Mouse (Mus musculus) heart, embryonic 13.5 days (tissue): ENCODE data around the gene Set. TPM values are rescaled to one million over a fixed set of nuclear protein-coding genes. Genes with fewer than 3 reads are reported as not detected.

Experiments used
- ATAC-seq: fragments of 200-750 bp; cut with Nextera tagmentation; 2 replicates; pipeline ENCODE4 v1.8.0; 2017; ENCODE audit warnings: moderate TSS enrichment; ENCODE audit not compliant: insufficient number of reproducible peaks, low FRiP score, low TSS enrichment; ENCODE audit errors: extremely low read depth
- H3K27ac ChIP-seq: fragments of 300-500 bp; sonication (generic); replicated peaks from 2 replicates; pipeline ENCODE4 v1.5.1; 2015; ENCODE audit warnings: moderate library complexity, mild to moderate bottlenecking, inconsistent platforms
- H3K27me3 ChIP-seq: fragments of 300-500 bp; sonication (generic); replicated peaks from 2 replicates; pipeline ENCODE4 v1.6.1; 2015; ENCODE audit warnings: mild to moderate bottlenecking, inconsistent platforms
- H3K36me3 ChIP-seq: fragments of 300-500 bp; sonication (generic); 2 replicates; pipeline ENCODE4 v1.6.1; 2015; ENCODE audit warnings: mild to moderate bottlenecking, inconsistent platforms
- H3K4me1 ChIP-seq: fragments of 300-500 bp; sonication (generic); 2 replicates; pipeline ENCODE4 v1.6.1; 2015; ENCODE audit warnings: inconsistent platforms
- H3K4me2 ChIP-seq: fragments of 300-500 bp; sonication (generic); 2 replicates; pipeline ENCODE4 v1.6.1; 2015; ENCODE audit warnings: inconsistent platforms, mild to moderate bottlenecking, moderate library complexity
- H3K4me3 ChIP-seq: fragments of 300-500 bp; sonication (generic); 2 replicates; pipeline ENCODE4 v1.5.1; 2015; ENCODE audit warnings: moderate library complexity, mild to moderate bottlenecking, inconsistent platforms
- H3K9ac ChIP-seq: fragments of 300-500 bp; sonication (generic); 2 replicates; pipeline ENCODE4 v1.6.1; 2015; ENCODE audit warnings: inconsistent platforms, mild to moderate bottlenecking, moderate library complexity
- H3K9me3 ChIP-seq: fragments of 300-500 bp; sonication (generic); 2 replicates; pipeline ENCODE4 v1.6.1; 2016; ENCODE audit warnings: inconsistent platforms
- WGBS: fragments of 180-500 bp; shearing (Covaris S2); methylation state at CpG from one replicate; pipeline ENCODE4 v1.1.7; 2015; ENCODE audit warnings: mixed read lengths; 5-methylcytosine and 5-hydroxymethylcytosine counted together
- polyA plus RNA-seq: library from polyadenylated mRNA; unstranded; fragments of >200 nt; fragmentation: Nextera tagmentation; extraction: Ambion mirVana; gene quantifications from 2 replicates; pipeline ENCODE4 v1.2.1, GENCODE M21; 2015

Set gene
- polyA plus RNA-seq, result 214 and 239 TPM in 2 replicates

GRCm38 (mm10) chr2:30057223-30057904 is at the start of gene Set:
Gene Set, plus strand, starts transcription at chr2:30057378.
- ATAC-seq, result no peak
- H3K9ac ChIP-seq, result no peak within 1 kb of the TSS
- H3K4me1 ChIP-seq, result peaks cover 12% of the 10 kb centered on the region
- H3K4me2 ChIP-seq, result no peak within 1 kb of the TSS
- H3K27me3 ChIP-seq, result 0 out of 2 replicates have a peak, but pooled peaks cover 7% of the 10 kb centered on the region
- H3K36me3 ChIP-seq, result no peaks in the 10 kb centered on the region
- 46% methylated on average over 11 of the region's 12 CpGs for WGBS
- no peaks in the 10 kb centered on the region for H3K9me3 ChIP-seq
- no peak within 1 kb of the TSS for H3K27ac ChIP-seq
- no peak within 1 kb of the TSS for H3K4me3 ChIP-seq

- Histone ChIP-seq H3K4me1 (no peaks in the 10 kb centered on the region), H3K4me3 (no peak overlapping the region), H3K36me3 (peaks cover 100% of the 10 kb centered on the region), H3K9ac (no peak overlapping the region), H3K9me3 (no peaks in the 10 kb centered on the region), H3K27ac (no peak overlapping the region), H3K4me2 (no peak overlapping the region), H3K27me3 (no peaks in the 10 kb centered on the region)
- WGBS, result 35% methylated on average over 1 of the region's 1 CpGs
- ATAC-seq, result no peak
Observed at GRCm38 (mm10) chr2:30009101-30009500, 48.1 kb upstream of the Set start.

DNA sequence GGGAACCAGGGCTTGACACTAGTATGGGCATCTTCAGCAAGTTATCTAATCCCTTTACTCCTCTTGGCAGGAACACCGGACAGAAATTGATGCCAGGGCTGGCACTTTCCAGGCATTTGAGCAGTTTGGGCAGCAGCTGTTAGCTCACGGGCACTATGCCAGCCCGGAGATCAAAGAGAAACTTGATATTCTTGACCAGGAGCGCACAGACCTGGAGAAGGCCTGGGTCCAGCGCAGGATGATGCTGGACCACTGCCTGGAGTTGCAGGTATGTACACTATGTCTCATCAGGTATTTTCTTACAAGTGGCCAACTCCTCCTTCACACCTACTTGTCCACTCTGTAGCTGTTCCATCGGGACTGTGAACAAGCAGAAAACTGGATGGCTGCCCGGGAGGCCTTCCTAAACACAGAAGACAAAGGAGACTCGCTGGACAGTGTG is 46.3 kb upstream of the Set start:
- ATAC-seq, result no peak
- Histone ChIP-seq H3K27me3 (no peaks in the 10 kb centered on the region), H3K4me3 (no peak overlapping the region), H3K9me3 (no peaks in the 10 kb centered on the region), H3K9ac (no peak overlapping the region), H3K4me1 (no peaks in the 10 kb centered on the region), H3K36me3 (peaks cover 100% of the 10 kb centered on the region), H3K4me2 (no peak overlapping the region), H3K27ac (no peak overlapping the region)
- WGBS, result 87% methylated on average over 8 of the region's 8 CpGs

DNA sequence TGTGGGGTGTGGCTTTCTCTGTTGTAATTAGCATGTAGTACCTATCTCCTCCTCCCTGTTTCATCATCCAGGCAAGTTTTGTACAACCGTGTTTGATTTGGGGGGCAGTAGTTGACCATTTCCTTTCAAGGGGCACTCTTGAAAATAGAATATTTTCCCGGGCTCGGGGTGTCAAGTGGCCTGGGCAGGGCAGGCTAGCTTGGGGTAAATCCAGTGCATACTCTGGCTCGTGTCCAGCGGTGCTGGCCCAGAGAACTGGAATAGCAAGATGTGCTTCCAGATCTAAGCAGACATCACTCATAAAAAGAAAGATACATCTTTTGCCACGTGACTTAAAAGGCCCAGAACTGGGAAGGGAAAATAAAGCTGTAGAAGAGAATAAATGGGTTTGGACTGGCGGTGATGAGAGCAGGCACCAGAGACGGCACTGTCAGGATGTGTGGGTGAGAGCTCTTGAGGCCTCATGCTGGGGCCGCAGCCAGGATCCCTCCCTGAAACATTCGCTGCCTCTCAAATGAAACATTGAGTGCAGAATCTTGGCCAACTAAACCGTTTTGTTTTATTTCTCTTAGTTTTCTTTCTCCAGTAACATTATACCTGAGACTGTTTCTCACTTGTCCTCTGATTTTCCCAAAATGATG is 42.7 kb upstream of the Set start:
- H3K4me2 ChIP-seq, result no peak overlapping the region
- no peak overlapping the region for H3K9ac ChIP-seq
- H3K4me1 ChIP-seq, result no peaks in the 10 kb centered on the region
- no peak overlapping the region for H3K4me3 ChIP-seq
- no peak for ATAC-seq
- 80% methylated on average over 11 of the region's 11 CpGs for WGBS
- no peaks in the 10 kb centered on the region for H3K27me3 ChIP-seq
- peaks cover 99% of the 10 kb centered on the region for H3K36me3 ChIP-seq
- no peak overlapping the region for H3K27ac ChIP-seq
- no peaks in the 10 kb centered on the region for H3K9me3 ChIP-seq

DNA sequence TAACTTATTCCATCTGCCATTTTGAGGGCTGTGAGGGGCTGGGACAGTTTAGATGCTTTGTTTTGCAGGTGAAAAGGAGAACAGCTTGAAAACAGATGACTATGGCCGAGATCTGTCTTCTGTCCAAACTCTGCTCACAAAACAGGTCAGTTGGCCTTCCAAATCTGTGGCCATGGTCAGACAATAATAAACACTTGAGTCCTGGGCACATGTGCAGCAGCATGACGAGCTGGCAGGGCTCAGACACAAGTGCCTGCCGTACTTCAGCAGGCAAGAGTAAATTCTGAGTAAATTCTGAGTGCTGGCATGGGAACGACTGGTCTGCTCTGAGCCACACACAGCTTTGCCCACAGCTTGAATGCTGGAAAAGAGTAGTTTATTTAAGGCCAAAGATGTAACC is 31.7 kb upstream of the Set start:
- 83% methylated on average over 4 of the region's 4 CpGs for WGBS
- no peak for ATAC-seq

DNA sequence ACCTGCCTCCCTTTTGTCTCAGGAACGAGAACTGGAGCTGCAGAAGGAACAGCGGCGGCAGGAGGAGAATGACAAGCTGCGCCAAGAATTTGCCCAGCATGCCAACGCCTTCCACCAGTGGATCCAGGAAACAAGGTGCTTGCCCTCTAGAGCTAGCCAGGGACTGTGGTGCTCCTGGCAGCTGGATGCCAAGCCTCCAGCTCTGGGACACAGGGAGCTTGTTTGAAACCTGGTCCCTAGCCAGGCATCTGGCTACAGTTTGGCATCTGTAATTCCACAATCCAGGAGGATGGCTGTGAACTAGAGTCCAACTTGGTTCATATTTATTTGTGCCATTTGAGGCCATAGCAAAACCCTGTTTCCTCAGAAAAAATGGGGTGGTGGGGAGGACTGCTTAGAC is 30.2 kb upstream of the Set start:
- H3K4me2 ChIP-seq, result no peak overlapping the region
- no peaks in the 10 kb centered on the region for H3K4me1 ChIP-seq
- no peak overlapping the region for H3K4me3 ChIP-seq
- WGBS, result 84% methylated on average over 5 of the region's 5 CpGs
- no peak overlapping the region for H3K27ac ChIP-seq
- H3K27me3 ChIP-seq, result no peaks in the 10 kb centered on the region
- no peak overlapping the region for H3K9ac ChIP-seq
- H3K9me3 ChIP-seq, result no peaks in the 10 kb centered on the region
- no peak for ATAC-seq
- peaks cover 100% of the 10 kb centered on the region for H3K36me3 ChIP-seq

More for the DNA sequence above, 31.7 kb upstream of the Set start:
- Histone ChIP-seq H3K9ac (no peak overlapping the region), H3K4me3 (no peak overlapping the region), H3K9me3 (no peaks in the 10 kb centered on the region), H3K4me2 (no peak overlapping the region), H3K27ac (no peak overlapping the region), H3K4me1 (no peaks in the 10 kb centered on the region), H3K36me3 (peaks cover 100% of the 10 kb centered on the region), H3K27me3 (no peaks in the 10 kb centered on the region)

DNA sequence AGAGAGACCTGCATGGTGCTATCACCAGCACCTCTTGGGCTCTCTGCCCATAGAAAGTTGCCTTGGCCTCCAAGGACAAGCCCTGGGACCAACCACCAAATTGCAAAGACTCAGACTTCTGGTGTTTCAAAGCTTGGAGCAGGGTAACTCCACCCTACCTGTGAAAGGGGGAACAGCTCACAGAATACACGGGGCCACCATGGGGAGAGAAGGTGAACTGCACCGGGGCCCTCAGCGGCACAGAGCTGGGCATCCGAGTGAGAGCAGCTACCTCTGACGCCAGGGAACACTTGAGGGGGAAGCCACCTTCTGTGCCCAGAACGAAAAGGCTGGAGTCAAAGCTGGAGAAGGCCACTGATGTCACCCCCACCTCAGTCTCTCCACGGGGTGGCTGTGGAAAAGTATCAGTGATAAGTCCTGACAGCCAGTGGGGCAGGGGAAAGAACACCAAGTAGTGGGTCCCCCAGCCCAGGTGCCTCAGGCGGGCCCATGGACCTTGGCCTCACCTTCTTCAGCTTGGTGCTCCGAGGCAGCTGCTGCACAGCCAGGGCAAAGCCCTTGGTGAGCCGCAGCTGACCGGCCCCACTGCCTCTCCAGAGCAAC is 24.8 kb upstream of the Set start:
- no peaks in the 10 kb centered on the region for H3K9me3 ChIP-seq
- no peak overlapping the region for H3K4me2 ChIP-seq
- no peaks in the 10 kb centered on the region for H3K27me3 ChIP-seq
- H3K4me3 ChIP-seq, result no peak overlapping the region
- 58% methylated on average over 11 of the region's 11 CpGs for WGBS
- no peaks in the 10 kb centered on the region for H3K4me1 ChIP-seq
- no peak overlapping the region for H3K9ac ChIP-seq
- no peak for ATAC-seq
- no peak overlapping the region for H3K27ac ChIP-seq
- H3K36me3 ChIP-seq, result peaks cover 67% of the 10 kb centered on the region

GRCm38 (mm10) chr2:30032957-30033356 is 24.2 kb upstream of the Set start:
- no peaks in the 10 kb centered on the region for H3K4me1 ChIP-seq
- H3K36me3 ChIP-seq, result peaks cover 67% of the 10 kb centered on the region
- H3K27ac ChIP-seq, result no peak overlapping the region
- no peaks in the 10 kb centered on the region for H3K9me3 ChIP-seq
- 71% methylated on average over 6 of the region's 6 CpGs for WGBS
- H3K9ac ChIP-seq, result no peak overlapping the region
- H3K27me3 ChIP-seq, result no peaks in the 10 kb centered on the region
- H3K4me2 ChIP-seq, result no peak overlapping the region
- ATAC-seq, result no peak
- H3K4me3 ChIP-seq, result no peak overlapping the region

DNA sequence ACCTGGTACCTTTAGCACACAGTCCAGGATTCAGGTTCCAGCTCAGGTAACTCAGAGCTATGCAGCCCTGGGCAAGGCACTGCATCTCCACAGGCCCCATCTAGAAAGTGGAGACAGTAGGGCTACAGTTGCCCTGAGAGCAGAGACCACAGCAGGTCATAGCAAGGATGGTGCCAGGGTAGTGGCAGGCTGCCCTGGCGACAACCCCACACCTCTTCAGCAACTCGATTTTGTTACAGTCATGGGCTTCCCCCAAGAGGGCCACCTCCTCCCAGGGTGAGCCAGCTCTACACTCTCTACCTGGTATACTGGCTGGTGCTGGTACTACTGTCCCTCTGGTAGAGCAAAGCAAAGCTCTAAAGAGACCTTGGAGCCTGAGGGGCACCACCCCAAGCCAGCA is 19.4 kb upstream of the Set start:
- no peaks in the 10 kb centered on the region for H3K9me3 ChIP-seq
- no peaks in the 10 kb centered on the region for H3K27me3 ChIP-seq
- peaks cover 23% of the 10 kb centered on the region for H3K36me3 ChIP-seq
- H3K4me3 ChIP-seq, result no peak overlapping the region
- no peak overlapping the region for H3K9ac ChIP-seq
- ATAC-seq, result no peak
- H3K4me1 ChIP-seq, result 0 out of 2 replicates have a peak, but pooled peaks cover 5% of the 10 kb centered on the region
- no peak overlapping the region for H3K27ac ChIP-seq
- no peak overlapping the region for H3K4me2 ChIP-seq
- WGBS, result 65% methylated on average over 2 of the region's 2 CpGs

DNA sequence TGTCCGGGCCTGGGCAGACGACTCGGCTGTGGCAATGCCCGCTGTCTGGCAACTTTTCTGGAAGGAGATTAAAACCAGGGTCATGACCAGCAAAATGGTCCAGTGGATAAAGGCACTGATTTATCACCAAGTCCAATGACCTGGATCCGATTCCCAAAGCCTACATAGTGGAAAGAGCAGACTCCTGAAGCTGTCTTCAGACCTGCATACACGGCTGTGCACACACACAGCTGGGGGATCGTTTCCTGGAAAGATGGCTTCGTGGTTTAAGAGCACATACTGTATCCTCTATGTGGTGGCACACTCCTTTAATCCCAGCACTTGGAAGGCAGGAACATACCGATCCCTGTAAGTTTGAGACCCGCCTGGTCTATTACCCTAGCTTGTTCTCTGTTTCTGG is 18.8 kb upstream of the Set start:
- Histone ChIP-seq H3K4me2 (no peak overlapping the region), H3K4me1 (0 out of 2 replicates have a peak, but pooled peaks cover 6% of the 10 kb centered on the region), H3K9ac (no peak overlapping the region), H3K27me3 (no peaks in the 10 kb centered on the region), H3K4me3 (no peak overlapping the region), H3K9me3 (no peaks in the 10 kb centered on the region), H3K27ac (no peak overlapping the region), H3K36me3 (peaks cover 21% of the 10 kb centered on the region; the same call in 1 of the 2 replicates)
- WGBS, result 89% methylated on average over 10 of the region's 10 CpGs
- ATAC-seq, result no peak

DNA sequence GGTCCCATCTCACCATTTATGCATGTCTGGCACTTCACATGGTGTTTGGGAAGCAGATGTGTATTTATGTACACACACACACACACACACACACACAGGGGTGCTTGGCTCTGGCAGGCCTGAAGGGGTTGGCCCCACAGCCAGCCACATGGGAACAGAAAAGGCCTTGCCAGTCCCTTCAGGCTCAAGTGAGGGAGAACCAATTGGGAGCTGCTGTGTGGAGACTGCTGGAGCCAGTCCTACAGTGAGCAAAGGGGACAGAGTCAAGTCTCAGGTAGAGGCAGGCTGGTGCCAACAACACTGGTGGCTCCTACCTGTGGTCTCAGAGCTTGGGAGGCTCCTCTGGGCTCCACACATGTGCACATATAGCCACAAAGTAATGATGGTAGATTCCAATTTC is 17.5 kb upstream of the Set start:
- H3K4me2 ChIP-seq, result no peak overlapping the region

More for the DNA sequence above, 17.5 kb upstream of the Set start:
- Histone ChIP-seq H3K9me3 (no peaks in the 10 kb centered on the region), H3K4me1 (0 out of 2 replicates have a peak, but pooled peaks cover 6% of the 10 kb centered on the region), H3K27ac (no peak overlapping the region), H3K4me3 (no peak overlapping the region), H3K36me3 (peaks cover 18% of the 10 kb centered on the region; the same call in 1 of the 2 replicates), H3K9ac (no peak overlapping the region), H3K27me3 (no peaks in the 10 kb centered on the region)
- ATAC-seq, result no peak
